9 mouse cellular contexts compared by ENCODE assay signal in the genomic region with DNA sequence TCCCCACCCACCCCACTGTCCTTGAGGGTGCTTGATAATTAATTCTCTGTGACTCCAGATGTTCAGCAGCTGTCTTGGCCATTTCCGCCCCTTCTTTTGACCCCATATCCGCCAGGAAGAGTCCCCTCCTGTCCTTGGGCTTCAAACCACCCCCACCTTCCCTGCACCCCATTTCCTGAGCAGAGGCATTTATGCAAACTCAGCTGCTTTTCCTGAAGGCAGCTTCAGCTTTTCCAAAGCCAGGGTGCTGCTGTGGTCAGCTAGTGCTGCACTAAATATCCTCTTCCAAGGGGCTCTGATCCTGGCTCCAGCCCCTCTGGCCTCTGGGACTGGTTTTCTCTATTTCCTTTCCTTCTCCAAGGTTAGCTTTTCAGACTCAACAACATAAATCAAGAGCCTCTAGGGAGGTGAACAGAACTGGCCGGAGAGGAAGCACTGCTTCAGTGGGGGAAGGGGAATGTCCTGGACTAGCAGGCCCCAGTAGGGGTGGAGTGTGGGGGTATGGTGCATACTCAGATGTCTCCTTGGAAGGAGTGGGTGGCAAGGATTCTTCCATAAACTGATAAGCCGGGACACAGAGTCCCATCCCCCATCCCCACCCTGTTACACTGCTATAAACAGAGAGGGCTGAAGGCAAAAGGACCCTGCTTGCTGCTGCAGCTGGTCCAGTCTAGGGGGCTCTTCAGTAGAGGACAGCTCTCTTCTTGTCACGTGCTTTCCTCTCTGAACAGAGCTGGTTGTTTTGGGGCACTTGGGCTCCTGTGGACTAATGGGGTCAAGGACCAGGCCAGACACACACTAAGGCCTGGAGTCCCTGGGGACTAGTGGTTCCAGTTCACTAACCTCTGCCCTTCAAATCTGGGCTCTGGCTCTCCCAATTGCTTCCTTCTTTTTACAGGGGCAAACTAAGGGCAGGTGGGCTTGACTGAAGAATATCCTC. TPM values are rescaled to one million over a fixed set of nuclear protein-coding genes. Genes with fewer than 3 reads are reported as not detected.
DNase-seq lines count a peak whose midpoint lies in the region; ATAC-seq and TF ChIP-seq lines count a peak whose summit lies in the region.
"Had no signal": no experiment of that assay in that cellular context is flagged by ENCODE, and none has a peak within 500 bp of the region (broad histone marks: within the 10 kb centered on the region; RNA-seq: fewer than 3 reads in every experiment).

No protein-coding gene starts in this region.

- H3K4me3 ChIP-seq in lung, adult 2 months (replicated peaks; ENCODE audit: extremely low read depth, low read depth, low read length), result no peak overlapping the region
- H3K4me3 ChIP-seq in intestine, embryonic 14.5 days (ENCODE audit: low read depth, low read length), result no peak overlapping the region
- no peak overlapping the region for H3K4me3 ChIP-seq in liver, embryonic 16.5 days (ENCODE audit: low read depth, low read length)
- H3K4me3 ChIP-seq in testis, adult 2 months (ENCODE audit: control insufficient read depth, low read depth, low read length), result no peak overlapping the region

- H3K4me2 ChIP-seq in intestine, embryonic 14.5 days (ENCODE audit: low read length), result peak overlapping the region; percentile 27
- no peak overlapping the region for H3K4me2 ChIP-seq in liver, embryonic 16.5 days (ENCODE audit: low read depth, low read length)

- H3K9ac ChIP-seq in intestine, embryonic 14.5 days (ENCODE audit: low read length), result 0 out of 2 replicates have a peak overlapping the region, but pooled peaks have one; percentile 10
- no peak overlapping the region for H3K9ac ChIP-seq in liver, embryonic 16.5 days (ENCODE audit: low read depth, low read length)

- H3K4me1 ChIP-seq in lung, adult 2 months (ENCODE audit: control insufficient read depth, insufficient read depth, low read length), result peaks cover 4% of the 10 kb centered on the region
- H3K4me1 ChIP-seq in intestine, embryonic 14.5 days (replicated peaks; ENCODE audit: control insufficient read depth, insufficient read depth, low read length), result peaks cover 29% of the 10 kb centered on the region
- H3K4me1 ChIP-seq in liver, embryonic 16.5 days (ENCODE audit: control insufficient read depth, low read depth, low read length), result peaks cover 30% of the 10 kb centered on the region
- peaks cover 8% of the 10 kb centered on the region for H3K4me1 ChIP-seq in testis, adult 2 months (ENCODE audit: control insufficient read depth, insufficient read depth, low read length)

- H3K36me3 ChIP-seq in intestine, embryonic 14.5 days (ENCODE audit: control insufficient read depth, insufficient read depth, low read length), result no peaks in the 10 kb centered on the region
- no peaks in the 10 kb centered on the region for H3K36me3 ChIP-seq in liver, embryonic 16.5 days (ENCODE audit: control insufficient read depth, insufficient read depth)
- H3K36me3 ChIP-seq in testis, adult 2 months (ENCODE audit: control insufficient read depth, insufficient read depth, low read length), result no peaks in the 10 kb centered on the region

- H3K9me3 ChIP-seq in intestine, embryonic 14.5 days (ENCODE audit: control insufficient read depth, low read length), result no peaks in the 10 kb centered on the region
- no peaks in the 10 kb centered on the region for H3K9me3 ChIP-seq in liver, embryonic 16.5 days (replicated peaks; ENCODE audit: control insufficient read depth, low read length)

- ATAC-seq in intestine, embryonic 14.5 days (replicated peaks; ENCODE audit: low FRiP score, low TSS enrichment, low read depth), result peak; percentile 85
- ATAC-seq in liver, embryonic 16.5 days (ENCODE audit: low read depth), result peak; percentile 49
- ATAC-seq in megakaryocyte-erythroid progenitor cell, adult 5-6 weeks (replicated peaks; ENCODE audit: low FRiP score, low TSS enrichment, poor library complexity, severe bottlenecking), result no peak

- TF ChIP-seq POLR2A in lung, adult 2 months (IDR thresholded peaks at IDR 0.05; ENCODE audit: borderline replicate concordance, extremely low read depth, low read depth, low read length), result no peak
- TF ChIP-seq POLR2A in testis, adult 2 months (IDR thresholded peaks at IDR 0.05; ENCODE audit: control insufficient read depth, low read depth, low read length), result no peak

- 22% methylated on average over 5 of the region's 5 CpGs for WGBS in lung, adult 2 months
- 13% methylated on average over 5 of the region's 5 CpGs for WGBS in intestine, embryonic 14.5 days
- WGBS in liver, embryonic 16.5 days (ENCODE audit: insufficient replicate concordance), result 33% methylated on average over 5 of the region's 5 CpGs

- peak overlapping the region; percentile 83 for H3K27ac ChIP-seq in intestine, embryonic 14.5 days (ENCODE audit: low read depth)
- H3K27ac ChIP-seq in liver, embryonic 16.5 days (ENCODE audit: low read length), result peak overlapping the region; percentile 31; the same call in 1 of the 2 replicates
- H3K27ac ChIP-seq in testis, adult 2 months (ENCODE audit: control insufficient read depth, insufficient read depth, low read depth, low read length), result peak overlapping the region; percentile 60

- no peak for TF ChIP-seq CTCF in lung, adult 2 months (IDR thresholded peaks at IDR 0.05; ENCODE audit: insufficient read depth, low read length)
- TF ChIP-seq CTCF in testis, adult 2 months (IDR thresholded peaks at IDR 0.05; ENCODE audit: control insufficient read depth, insufficient read depth, insufficient replicate concordance, low read depth, low read length), result no peak

- DNase-seq in lung, adult 18-20 months, result peak; percentile 11 to 30
- DNase-seq in lung, adult 2 months, result no peak
- peak; percentile 17 for DNase-seq in gastrocnemius, postnatal 10 days
- DNase-seq in intestine, embryonic 14.5 days (ENCODE audit: low spot score), result peak; percentile 68
- DNase-seq in cerebellum, postnatal 4 days (ENCODE audit: low spot score in 2 of 2), result no peak

- H3K27me3 ChIP-seq in intestine, embryonic 14.5 days (replicated peaks; ENCODE audit: control insufficient read depth, insufficient read depth, low read length), result no peaks in the 10 kb centered on the region
- no peaks in the 10 kb centered on the region for H3K27me3 ChIP-seq in liver, embryonic 16.5 days (ENCODE audit: control insufficient read depth, insufficient read depth, low read depth, low read length)
- no peaks in the 10 kb centered on the region for H3K27me3 ChIP-seq in testis, adult 2 months (ENCODE audit: control insufficient read depth, insufficient read depth, low read length)

RNA-seq across cellular contexts. Expression of gene Abhd16b, which starts 5.4 kb away (rescaled TPM):
- polyA plus RNA-seq in lung, adult 2 months (2012; rRNA removed), result not detected in 2 replicates
- not detected for total RNA-seq in gastrocnemius, postnatal 10 days (2021)
- polyA plus RNA-seq in intestine, embryonic 14.5 days (2014; fragmentation: Nextera tagmentation; extraction: Ambion mirVana), result 0.14 and 0.36 TPM in 2 replicates
- 0.09 TPM in 1 of 2 replicates, not detected in the other for polyA plus RNA-seq in liver, embryonic 16.5 days (2015; fragmentation: Nextera tagmentation; extraction: Ambion mirVana)
- polyA plus RNA-seq in testis, adult 2 months (2012; rRNA removed), result 141 and 146 TPM in 2 replicates
- not detected in 2 replicates for total RNA-seq in megakaryocyte-erythroid progenitor cell, adult 5-6 weeks (2014; fragmentation: Nextera tagmentation)
- not detected in 2 replicates for total RNA-seq in megakaryocyte-erythroid progenitor cell, adult 5-6 weeks (2017)
- total RNA-seq: gastrocnemius, postnatal 4 days had no signal

RNA-seq across cellular contexts. Expression of gene Tpd52l2, which starts 9.3 kb away (rescaled TPM):
- polyA plus RNA-seq in lung, adult 2 months (2012; rRNA removed), result 44.8 and 47.3 TPM in 2 replicates
- 10 to 100 TPM; 69.9 to 72.9 TPM for total RNA-seq in gastrocnemius, postnatal 10 days (2021)
- polyA plus RNA-seq in intestine, embryonic 14.5 days (2014; fragmentation: Nextera tagmentation; extraction: Ambion mirVana), result 152 and 172 TPM in 2 replicates
- 62.7 and 69.3 TPM in 2 replicates for polyA plus RNA-seq in liver, embryonic 16.5 days (2015; fragmentation: Nextera tagmentation; extraction: Ambion mirVana)
- 17.4 and 17.5 TPM in 2 replicates for polyA plus RNA-seq in testis, adult 2 months (2012; rRNA removed)
- total RNA-seq in megakaryocyte-erythroid progenitor cell, adult 5-6 weeks (2014; fragmentation: Nextera tagmentation), result 65.2 and 70.9 TPM in 2 replicates
- 106 and 151 TPM in 2 replicates for total RNA-seq in megakaryocyte-erythroid progenitor cell, adult 5-6 weeks (2017)

RNA-seq across cellular contexts. Expression of gene Zbtb46, which starts 28.4 kb away (rescaled TPM):
- 14.7 and 17.0 TPM in 2 replicates for polyA plus RNA-seq in lung, adult 2 months (2012; rRNA removed)
- total RNA-seq in gastrocnemius, postnatal 10 days (2021), result 1 to 10 TPM; 5.8 to 8.4 TPM
- 9.1 and 11.1 TPM in 2 replicates for polyA plus RNA-seq in intestine, embryonic 14.5 days (2014; fragmentation: Nextera tagmentation; extraction: Ambion mirVana)
- 7.0 and 7.5 TPM in 2 replicates for polyA plus RNA-seq in liver, embryonic 16.5 days (2015; fragmentation: Nextera tagmentation; extraction: Ambion mirVana)
- 8.3 and 10.1 TPM in 2 replicates for polyA plus RNA-seq in testis, adult 2 months (2012; rRNA removed)
- 22.8 and 38.7 TPM in 2 replicates for total RNA-seq in megakaryocyte-erythroid progenitor cell, adult 5-6 weeks (2014; fragmentation: Nextera tagmentation)
- 22.3 and 33.5 TPM in 2 replicates for total RNA-seq in megakaryocyte-erythroid progenitor cell, adult 5-6 weeks (2017)

RNA-seq across cellular contexts. Expression of gene Dnajc5, which starts 32.7 kb away (rescaled TPM):
- 47.4 and 76.4 TPM in 2 replicates for polyA plus RNA-seq in lung, adult 2 months (2012; rRNA removed)
- total RNA-seq in gastrocnemius, postnatal 10 days (2021), result 10 to 100 TPM; 67.5 to 70.1 TPM
- 79.4 and 79.8 TPM in 2 replicates for polyA plus RNA-seq in intestine, embryonic 14.5 days (2014; fragmentation: Nextera tagmentation; extraction: Ambion mirVana)
- 26.4 and 27.3 TPM in 2 replicates for polyA plus RNA-seq in liver, embryonic 16.5 days (2015; fragmentation: Nextera tagmentation; extraction: Ambion mirVana)
- polyA plus RNA-seq in testis, adult 2 months (2012; rRNA removed), result 16.6 and 19.8 TPM in 2 replicates
- total RNA-seq in megakaryocyte-erythroid progenitor cell, adult 5-6 weeks (2014; fragmentation: Nextera tagmentation), result 38.6 and 48.6 TPM in 2 replicates
- total RNA-seq in megakaryocyte-erythroid progenitor cell, adult 5-6 weeks (2017), result 34.9 and 38.1 TPM in 2 replicates

Comparison
In these comparisons a context has a peak if more than half of its experiments do, and no peak if none do; other contexts are left out.
1. DNase-seq: peak in lung, adult 18-20 months (2 of 2), gastrocnemius, postnatal 10 days (single experiment) and intestine, embryonic 14.5 days (single experiment); none in lung, adult 2 months (single experiment) and cerebellum, postnatal 4 days (0 of 2).
2. H3K27ac ChIP-seq: peak in every context shown above with its lines; median percentile 83 in intestine, embryonic 14.5 days; 60 in testis, adult 2 months; 31 in liver, embryonic 16.5 days.
3. RNA of gene Abhd16b, which starts 5.4 kb away (polyA plus RNA-seq): 141 to 146 TPM in testis, adult 2 months; 0.14 to 0.36 TPM in intestine, embryonic 14.5 days, 0.09 TPM in liver, embryonic 16.5 days and not detected in lung, adult 2 months; every median in the first group is over 100 times any median in the second.